Comparison of ENCODE assay signal across 18 mouse cellular contexts in genomic region chr13:94392282-94392681, GRCm38 (mm10). TPM values are rescaled to one million over a fixed set of nuclear protein-coding genes. Genes with fewer than 3 reads are reported as not detected.
DNase-seq lines count a peak whose midpoint lies in the region; ATAC-seq lines count a peak whose summit lies in the region.
"Had no signal": no experiment of that assay in that cellular context is flagged by ENCODE, and none has a peak within 500 bp of the region (broad histone marks: within the 10 kb centered on the region; RNA-seq: fewer than 3 reads in every experiment).

No protein-coding gene starts in this region.

- 91% methylated on average over 5 of the region's 5 CpGs for WGBS in midbrain, embryonic 11.5 days
- WGBS in midbrain, embryonic 15.5 days: 93% methylated on average over 5 of the region's 5 CpGs

- H3K4me3 ChIP-seq in midbrain, embryonic 11.5 days (ENCODE audit: low read depth, low read length): no peak overlapping the region
- no peak overlapping the region for H3K4me3 ChIP-seq in midbrain, embryonic 15.5 days
- H3K4me3 ChIP-seq: embryonic facial prominence, embryonic 10.5 days; embryonic facial prominence, embryonic 12.5 days; forebrain, embryonic 13.5 days; forebrain, embryonic 15.5 days had no signal

- H3K4me1 ChIP-seq in midbrain, embryonic 11.5 days (ENCODE audit: control insufficient read depth, insufficient read depth, low read length): no peaks in the 10 kb centered on the region
- no peaks in the 10 kb centered on the region for H3K4me1 ChIP-seq in midbrain, embryonic 15.5 days
- H3K4me1 ChIP-seq: forebrain, embryonic 15.5 days had no signal

- no peak overlapping the region for H3K4me2 ChIP-seq in midbrain, embryonic 11.5 days
- H3K4me2 ChIP-seq in midbrain, embryonic 15.5 days: no peak overlapping the region
- H3K4me2 ChIP-seq: embryonic facial prominence, embryonic 12.5 days; forebrain, embryonic 13.5 days; forebrain, embryonic 15.5 days had no signal

- H3K9ac ChIP-seq in midbrain, embryonic 11.5 days (ENCODE audit: low read length): no peak overlapping the region
- no peak overlapping the region for H3K9ac ChIP-seq in midbrain, embryonic 15.5 days
- H3K9ac ChIP-seq: embryonic facial prominence, embryonic 12.5 days; forebrain, embryonic 13.5 days; forebrain, embryonic 15.5 days; forebrain, postnatal 0 days had no signal

- ATAC-seq in frontal cortex, adult (ENCODE audit: low TSS enrichment): peak; percentile 56; the same call in 1 of the 2 replicates
- ATAC-seq in midbrain, embryonic 11.5 days (ENCODE audit: low FRiP score): no peak
- no peak for ATAC-seq in midbrain, embryonic 15.5 days (replicated peaks)
- ATAC-seq: forebrain, embryonic 13.5 days; forebrain, embryonic 15.5 days; forebrain, postnatal 0 days had no signal

- no peaks in the 10 kb centered on the region for H3K9me3 ChIP-seq in midbrain, embryonic 11.5 days (ENCODE audit: control insufficient read depth, low read length)
- no peaks in the 10 kb centered on the region for H3K9me3 ChIP-seq in midbrain, embryonic 15.5 days
- H3K9me3 ChIP-seq: embryonic facial prominence, embryonic 10.5 days; embryonic facial prominence, embryonic 12.5 days; forebrain, embryonic 13.5 days; forebrain, embryonic 15.5 days had no signal

- H3K27ac ChIP-seq in midbrain, embryonic 11.5 days (ENCODE audit: low read depth, low read length): no peak overlapping the region
- no peak overlapping the region for H3K27ac ChIP-seq in midbrain, embryonic 15.5 days
- H3K27ac ChIP-seq: embryonic facial prominence, embryonic 10.5 days; embryonic facial prominence, embryonic 12.5 days; forebrain, embryonic 13.5 days; forebrain, embryonic 15.5 days had no signal

- no peaks in the 10 kb centered on the region for H3K36me3 ChIP-seq in midbrain, embryonic 11.5 days (ENCODE audit: control insufficient read depth, insufficient read depth, low read length)
- no peaks in the 10 kb centered on the region for H3K36me3 ChIP-seq in midbrain, embryonic 15.5 days (replicated peaks)
- H3K36me3 ChIP-seq: forebrain, embryonic 15.5 days had no signal

- H3K27me3 ChIP-seq in midbrain, embryonic 11.5 days (ENCODE audit: control insufficient read depth, insufficient read depth, low read length): no peaks in the 10 kb centered on the region
- H3K27me3 ChIP-seq in midbrain, embryonic 15.5 days (replicated peaks): no peaks in the 10 kb centered on the region
- H3K27me3 ChIP-seq: embryonic facial prominence, embryonic 12.5 days; forebrain, embryonic 13.5 days; forebrain, embryonic 15.5 days had no signal

- no peak for DNase-seq in frontal cortex, adult 2 months (ENCODE audit: extremely low spot score in 1 of 2, low spot score in 1 of 2)
- DNase-seq in midbrain, embryonic 11.5 days (ENCODE audit: low spot score, missing footprints): peak; percentile 62
- DNase-seq in cerebellum, adult 11 months: no peak
- DNase-seq: adrenal gland, adult 2 months; adrenal gland, postnatal 10 days; adrenal gland, postnatal 25 days; B cell, adult 2 months; cerebellum, adult 11-12 months; cerebellum, adult 2 months; cerebellum, adult 9-10 months; cerebellum, postnatal 10 days; forebrain, postnatal 0 days had no signal

RNA-seq across cellular contexts. Expression of gene Ap3b1, which starts 33.5 kb away (rescaled TPM):
- 44.7 and 46.6 TPM in 2 replicates for polyA plus RNA-seq in frontal cortex, adult 2 months (2012; rRNA removed)
- polyA plus RNA-seq in midbrain, embryonic 11.5 days (2014; fragmentation: Nextera tagmentation; extraction: Ambion mirVana): 39.0 and 42.6 TPM in 2 replicates
- 27.3 and 27.7 TPM in 2 replicates for polyA plus RNA-seq in midbrain, embryonic 15.5 days (2015; fragmentation: Nextera tagmentation; extraction: Ambion mirVana)
